In the genomic region with DNA sequence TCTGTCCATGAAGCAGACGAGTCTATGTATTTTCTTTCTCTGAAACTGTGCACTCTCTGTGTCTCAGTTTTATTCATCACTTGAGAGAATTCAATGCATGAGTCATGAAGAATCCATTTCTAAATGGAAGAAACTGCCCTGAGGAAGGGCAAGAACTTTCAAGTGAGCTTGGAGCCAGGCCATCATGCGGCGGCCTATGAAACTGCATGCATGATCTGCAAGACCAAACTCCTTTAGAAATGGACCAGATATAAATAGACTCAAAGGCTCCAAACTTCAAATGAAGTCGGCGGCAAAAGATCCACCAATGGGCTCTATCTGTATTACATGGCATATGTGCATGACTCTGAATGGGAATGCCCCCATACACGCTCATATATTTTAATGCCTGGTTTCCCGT, we compare ENCODE assay signal across 16 mouse cellular contexts.
"Had no signal": no experiment of that assay in that cellular context is flagged by ENCODE, and none has a peak within 500 bp of the region (broad histone marks: within the 10 kb centered on the region; RNA-seq: fewer than 3 reads in every experiment).

No protein-coding gene starts in this region.

- H3K4me2 ChIP-seq: lung, embryonic 15.5 days; midbrain, embryonic 11.5 days; midbrain, embryonic 13.5 days; midbrain, embryonic 15.5 days; neural tube, embryonic 12.5 days; stomach, embryonic 15.5 days had no signal

- H3K9me3 ChIP-seq: lung, embryonic 15.5 days; midbrain, embryonic 13.5 days; midbrain, embryonic 15.5 days; neural tube, embryonic 12.5 days; stomach, embryonic 15.5 days had no signal

- H3K9ac ChIP-seq: liver, postnatal 0 days; lung, embryonic 15.5 days; midbrain, embryonic 13.5 days; midbrain, embryonic 15.5 days; neural tube, embryonic 12.5 days; stomach, embryonic 15.5 days had no signal

- H3K4me3 ChIP-seq: lung, embryonic 15.5 days; megakaryocyte, embryonic 14.5 days; midbrain, embryonic 13.5 days; midbrain, embryonic 15.5 days; neural tube, embryonic 12.5 days; stomach, embryonic 15.5 days had no signal

- ATAC-seq: liver, postnatal 0 days; lung, postnatal 0 days; midbrain, embryonic 13.5 days; midbrain, embryonic 15.5 days had no signal

- H3K27ac ChIP-seq: lung, embryonic 15.5 days; midbrain, embryonic 13.5 days; midbrain, embryonic 15.5 days; neural tube, embryonic 12.5 days; stomach, embryonic 15.5 days had no signal

- H3K4me1 ChIP-seq: midbrain, embryonic 15.5 days; stomach, embryonic 15.5 days had no signal

- H3K36me3 ChIP-seq: lung, embryonic 15.5 days; midbrain, embryonic 13.5 days; midbrain, embryonic 15.5 days; neural tube, embryonic 12.5 days; stomach, embryonic 15.5 days had no signal

- H3K27me3 ChIP-seq: lung, embryonic 15.5 days; megakaryocyte, embryonic 14.5 days; midbrain, embryonic 13.5 days; midbrain, embryonic 15.5 days; neural tube, embryonic 12.5 days; stomach, embryonic 15.5 days had no signal

- DNase-seq: liver, postnatal 0 days; lung, adult 2 months; lung, postnatal 14 days; lung, postnatal 36 days; right cerebral cortex, postnatal 14 days; thymus, adult 18-20 months; thymus, postnatal 25 days; thymus, postnatal 4 days had no signal
